Mouse (Mus musculus) megakaryocyte, embryonic 14.5 days (primary cell): ENCODE data around the gene Gls2.

ENCODE experiments used
- FLI1 ChIP-seq: IDR thresholded peaks from 2 replicates; pipeline ENCODE4 v1.6.1; 2012; ENCODE audit warnings: low read length, inconsistent platforms, mixed read lengths
- GATA1 ChIP-seq: IDR thresholded peaks from 3 replicates; pipeline ENCODE4 v1.6.1; 2012; ENCODE audit warnings: mixed read lengths, low read length, inconsistent platforms, borderline replicate concordance

DNA sequence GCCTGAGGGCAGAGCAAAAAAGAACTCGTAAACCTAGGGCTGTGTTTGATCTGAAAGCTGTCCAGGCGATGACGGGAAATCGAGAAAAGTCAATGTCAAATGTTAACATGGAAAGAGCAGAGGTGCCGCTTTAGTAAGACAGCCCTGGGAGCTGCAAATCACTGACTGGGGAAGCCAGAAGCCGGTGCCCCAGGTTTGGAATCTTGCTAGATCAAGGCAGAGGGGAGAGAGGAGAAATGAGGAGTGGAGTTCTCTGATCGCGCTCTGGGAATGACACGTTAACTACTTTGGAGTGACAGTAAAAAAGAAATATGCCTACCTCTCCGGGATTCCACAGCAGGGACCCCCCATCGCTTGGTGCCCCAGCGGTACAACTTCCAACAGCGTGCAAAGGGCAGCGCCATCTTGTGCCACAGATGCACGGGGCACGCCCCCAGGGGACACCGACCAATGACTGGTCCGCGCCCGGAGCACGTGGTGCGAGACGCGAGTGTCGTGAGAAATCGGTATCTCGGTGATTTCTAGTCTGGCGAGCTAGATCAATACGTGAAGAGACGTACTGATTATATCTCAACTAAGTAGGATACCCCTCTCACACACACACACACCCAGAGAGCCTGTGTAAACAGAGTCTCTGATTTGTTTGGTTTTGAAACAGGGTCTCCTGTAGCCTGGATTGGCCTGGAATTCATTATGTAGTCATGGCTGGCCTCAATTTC, 17.3 kb downstream of the Gls2 start, which contains the start of gene Spryd4:
- TF ChIP-seq GATA1 (no peak), FLI1 (no peak)
